Mouse (Mus musculus): Measurements from ENCODE around the gene Zfp683.
A peak's percentile ranks its signal among the peaks of the same experiment; 100 is the strongest.

Zfp683 gene

DNA sequence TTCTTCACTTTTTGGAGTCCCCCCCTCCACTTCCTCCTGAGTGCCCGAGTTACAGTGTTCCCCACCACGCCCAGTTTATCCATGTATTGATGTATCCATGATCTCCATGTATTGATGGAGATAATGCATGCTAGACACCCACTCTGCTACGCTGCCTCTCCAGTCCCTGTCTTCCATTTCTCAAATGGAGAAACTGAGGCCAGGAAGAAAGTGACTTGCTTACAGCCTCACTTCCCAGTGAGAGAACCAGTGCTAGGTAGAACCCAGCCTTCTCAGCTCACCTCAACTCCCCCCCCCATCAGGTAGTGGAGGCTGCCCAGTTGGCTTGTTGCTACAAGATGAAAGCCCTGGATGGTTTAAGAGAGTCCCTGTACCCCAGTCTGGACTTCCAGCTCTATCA is at the start of gene Zfp683:
Zfp683 (plus strand) TSS at position 301 of the 400 bp plus-strand sequence.
- DNase-seq = no peak

DNA sequence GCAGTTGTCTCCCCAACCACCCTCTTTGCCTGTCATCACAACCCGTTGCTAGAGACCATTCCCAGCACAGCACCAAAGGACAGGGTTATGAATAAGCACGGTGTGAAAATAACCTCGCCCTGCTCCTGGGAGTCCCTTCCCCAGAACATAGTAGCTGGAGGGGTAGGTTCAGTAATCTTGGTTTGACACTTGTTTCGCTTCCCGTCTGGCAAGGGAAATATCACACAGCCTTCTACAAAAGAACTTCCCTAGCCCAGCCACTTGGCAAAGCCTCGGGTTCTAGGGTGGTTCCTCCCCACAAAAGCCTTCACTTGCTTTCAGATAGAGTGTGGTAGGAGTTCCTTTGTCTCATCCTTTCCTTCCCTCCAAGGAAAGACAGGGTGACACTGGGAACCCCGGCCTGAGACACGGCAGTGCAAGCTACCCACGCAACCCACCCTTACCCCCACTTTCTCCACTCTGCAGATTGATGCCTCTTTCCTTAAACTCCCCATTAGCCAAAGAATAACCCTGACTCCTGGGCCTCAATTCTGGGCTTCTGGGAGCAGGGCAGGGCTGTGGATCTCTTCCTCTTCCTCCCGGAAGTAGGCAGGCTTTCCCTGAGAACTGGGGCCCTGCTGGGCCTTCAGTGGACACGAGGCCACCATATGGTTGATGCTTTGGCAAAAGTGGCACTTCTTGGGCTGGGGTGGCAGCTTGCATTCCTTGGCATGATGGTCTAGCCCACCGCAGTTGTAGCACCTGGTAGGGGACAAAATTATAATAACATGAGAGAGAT is 47.9 kb upstream of the Zfp683 start:
- DNase-seq = peak in 1 of 2 experiments; percentile 15

DNA sequence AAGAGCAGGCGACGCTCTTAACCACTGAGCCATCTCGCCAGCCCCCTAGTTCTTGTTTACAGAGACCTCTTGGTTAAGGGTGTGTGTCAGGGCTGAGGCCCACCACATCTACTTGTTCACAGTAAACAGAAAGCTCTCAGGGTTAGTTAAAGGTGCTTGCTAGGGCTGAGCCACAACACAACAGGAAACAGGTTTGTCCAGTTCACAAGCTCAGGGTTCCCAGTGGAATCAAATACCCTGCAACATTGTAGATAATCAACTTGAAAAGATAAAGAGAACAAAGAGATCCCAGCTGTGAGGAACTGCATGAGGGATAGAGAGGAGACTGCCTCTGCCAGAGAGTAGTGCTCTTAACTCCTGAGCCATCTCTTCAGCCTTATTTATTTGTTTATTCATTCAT is 46.8 kb upstream of the Zfp683 start:
- no peak for DNase-seq

DNA sequence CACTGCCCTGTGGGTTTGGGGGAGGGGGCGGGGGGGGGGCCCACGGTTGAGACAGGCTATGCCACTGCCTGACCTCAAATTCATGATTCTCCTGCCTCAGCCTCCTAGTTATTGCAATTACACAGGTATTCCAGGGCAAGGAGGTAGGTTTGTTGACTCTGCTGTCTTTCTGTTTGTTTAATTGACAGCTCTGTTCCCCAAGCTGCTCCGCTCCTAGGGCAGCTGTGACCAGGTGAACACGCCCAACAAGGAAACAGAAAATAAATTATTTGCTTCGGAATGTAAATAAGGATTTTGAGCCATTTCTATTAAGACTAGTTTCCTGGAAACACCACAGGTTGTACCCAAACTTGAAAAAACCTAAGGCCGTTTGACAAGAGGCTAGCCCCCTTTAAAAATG is 43.9 kb upstream of the Zfp683 start:
- DNase-seq = no peak

DNA sequence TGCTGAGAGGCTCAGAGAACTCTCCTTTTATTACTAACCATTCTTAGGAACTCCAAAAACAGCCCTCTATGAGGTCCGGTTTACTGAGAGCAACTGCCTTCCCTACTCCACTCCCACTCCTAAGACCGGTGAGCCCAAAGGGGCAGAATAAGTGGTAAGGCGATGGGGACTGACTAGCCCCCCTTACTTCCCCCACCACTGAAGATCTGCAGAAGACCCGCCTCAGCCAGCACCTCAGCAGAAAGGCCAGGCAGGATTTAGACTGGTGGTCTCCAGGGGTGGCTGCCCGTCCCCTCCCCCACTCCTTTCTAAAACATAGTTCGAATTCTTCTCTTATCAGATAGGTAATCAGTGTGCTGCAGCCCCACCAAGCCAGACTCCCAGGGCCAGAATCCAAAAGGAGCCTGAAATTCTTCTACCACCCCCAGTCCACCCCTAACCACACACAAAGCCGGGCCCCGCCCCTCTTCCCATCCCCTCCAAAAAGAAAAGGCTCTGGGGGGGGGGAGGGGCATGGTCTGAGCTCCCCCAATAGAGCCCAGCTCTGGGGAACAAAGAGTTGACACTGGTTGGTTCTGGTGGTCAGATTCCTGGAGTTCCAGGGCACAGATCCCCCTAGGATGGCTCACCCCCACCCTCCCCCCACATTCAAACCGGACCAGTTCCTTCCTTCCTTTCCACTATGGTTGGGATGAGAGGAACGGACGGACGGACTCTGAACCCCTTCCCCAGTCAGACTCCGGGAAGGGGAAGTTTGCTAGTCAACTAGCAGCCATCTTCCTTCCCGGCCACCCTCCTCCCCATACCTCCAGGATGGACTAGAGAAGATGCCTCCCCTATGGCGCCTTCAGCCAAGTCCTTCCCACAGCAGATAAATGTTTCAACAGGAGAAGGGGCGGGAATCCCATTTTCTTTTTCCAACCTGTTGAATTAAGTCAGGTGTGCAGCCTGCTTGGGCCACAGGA is 41.9 kb upstream of the Zfp683 start:
- DNase-seq = no peak

DNA sequence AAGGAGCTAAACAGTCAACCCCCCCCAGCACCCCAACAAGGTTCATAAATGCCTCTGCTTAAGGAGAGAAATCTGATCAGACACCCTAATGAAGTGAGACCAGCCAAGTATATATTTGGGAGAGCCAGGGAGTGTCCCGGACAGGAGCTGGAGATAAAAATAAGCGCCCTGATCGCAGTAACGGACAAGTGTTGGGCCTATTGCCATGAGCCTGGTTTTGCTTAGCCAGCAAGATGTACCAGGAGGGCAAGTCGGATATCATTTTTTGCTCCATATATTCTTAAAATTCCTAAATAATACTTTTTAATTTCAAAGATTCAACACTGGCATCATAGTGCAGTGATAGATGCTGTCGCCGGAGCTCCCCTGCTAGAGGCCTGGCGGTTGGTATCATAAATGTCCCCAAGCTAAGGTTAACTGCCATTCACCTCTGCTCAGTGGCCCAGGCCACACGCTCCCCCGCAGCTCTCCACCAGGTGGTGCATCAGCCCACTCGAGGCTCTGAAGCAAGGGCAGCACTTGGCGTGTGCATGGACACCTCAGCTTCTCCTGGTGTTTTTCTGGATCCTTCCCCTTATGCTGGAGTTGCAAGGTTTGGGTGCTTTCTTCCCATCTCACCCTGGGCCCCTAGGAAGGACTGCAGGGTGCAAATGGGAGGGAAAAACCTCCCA is 40.6 kb upstream of the Zfp683 start:
- no peak for DNase-seq

DNA sequence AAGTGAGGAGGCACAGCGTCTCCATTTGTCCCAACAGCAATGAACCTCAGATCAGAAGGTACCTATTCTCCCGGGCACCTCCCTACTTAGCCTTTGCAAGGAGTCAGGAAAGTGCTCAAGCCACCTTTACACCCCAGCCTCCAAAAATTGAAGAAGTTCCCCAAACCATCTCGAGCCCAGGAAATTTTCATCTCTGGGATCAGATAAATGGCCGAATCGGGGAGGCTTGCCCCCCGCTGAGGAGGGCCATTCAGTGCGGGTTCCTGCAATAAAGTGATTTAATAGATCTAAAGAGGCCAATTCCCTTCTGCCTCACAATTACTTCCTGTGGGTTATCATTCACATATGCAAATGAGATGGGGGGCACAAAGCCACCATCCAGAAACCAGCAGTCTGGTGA is 37.4 kb upstream of the Zfp683 start:
- DNase-seq = no peak

DNA sequence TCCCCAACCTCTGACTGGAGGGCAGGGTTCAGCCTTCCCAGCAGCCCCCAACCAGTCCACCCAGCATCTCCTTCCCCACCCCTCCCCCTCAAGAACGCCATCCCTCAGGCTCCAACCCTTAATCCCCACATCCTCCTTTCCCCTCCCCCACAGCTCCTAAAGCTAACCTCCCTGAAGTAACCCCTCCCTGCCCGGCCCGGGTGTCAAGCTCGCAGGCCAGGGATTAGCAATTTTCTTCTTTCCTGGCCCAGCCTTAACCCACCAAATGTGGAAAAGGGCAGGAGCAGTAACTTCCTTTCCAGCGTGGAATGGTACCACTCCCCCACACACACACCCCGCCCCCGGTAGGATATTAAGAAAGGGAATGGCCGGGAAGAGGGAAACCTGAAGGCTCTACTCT is 36.9 kb upstream of the Zfp683 start:
- no peak for DNase-seq

DNA sequence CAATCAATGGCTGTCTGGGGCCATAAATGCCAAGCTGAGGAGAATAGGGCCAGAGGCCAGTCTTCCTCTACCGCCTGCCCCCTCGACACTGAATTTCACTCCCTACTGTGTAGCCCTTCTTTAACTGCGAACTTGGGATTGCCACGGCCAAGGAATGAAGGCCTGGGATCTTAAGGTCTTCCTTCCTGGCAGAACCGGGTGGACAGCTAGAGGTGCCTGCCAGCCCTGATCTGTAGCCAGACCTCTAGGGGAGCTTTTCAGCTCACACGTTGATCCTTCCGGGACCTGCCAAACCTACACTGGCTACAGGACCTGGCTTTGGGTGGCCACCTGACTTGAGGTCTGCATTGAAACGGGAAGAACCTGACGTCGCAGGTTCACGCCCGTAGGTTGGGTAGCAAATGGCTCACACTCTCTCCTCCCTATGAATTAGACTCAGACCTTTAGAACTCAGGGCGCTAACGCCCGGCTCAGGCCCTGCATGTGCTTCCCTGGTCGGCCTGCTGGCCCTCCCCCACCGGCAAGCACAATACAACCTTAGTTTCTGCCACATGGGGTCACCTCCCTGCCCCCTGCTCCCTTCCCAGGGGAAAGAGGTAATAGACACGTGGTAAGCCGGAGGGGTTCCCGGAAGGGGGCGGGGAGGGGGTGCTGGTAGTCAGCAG is 36.3 kb upstream of the Zfp683 start:
- DNase-seq = no peak

DNA sequence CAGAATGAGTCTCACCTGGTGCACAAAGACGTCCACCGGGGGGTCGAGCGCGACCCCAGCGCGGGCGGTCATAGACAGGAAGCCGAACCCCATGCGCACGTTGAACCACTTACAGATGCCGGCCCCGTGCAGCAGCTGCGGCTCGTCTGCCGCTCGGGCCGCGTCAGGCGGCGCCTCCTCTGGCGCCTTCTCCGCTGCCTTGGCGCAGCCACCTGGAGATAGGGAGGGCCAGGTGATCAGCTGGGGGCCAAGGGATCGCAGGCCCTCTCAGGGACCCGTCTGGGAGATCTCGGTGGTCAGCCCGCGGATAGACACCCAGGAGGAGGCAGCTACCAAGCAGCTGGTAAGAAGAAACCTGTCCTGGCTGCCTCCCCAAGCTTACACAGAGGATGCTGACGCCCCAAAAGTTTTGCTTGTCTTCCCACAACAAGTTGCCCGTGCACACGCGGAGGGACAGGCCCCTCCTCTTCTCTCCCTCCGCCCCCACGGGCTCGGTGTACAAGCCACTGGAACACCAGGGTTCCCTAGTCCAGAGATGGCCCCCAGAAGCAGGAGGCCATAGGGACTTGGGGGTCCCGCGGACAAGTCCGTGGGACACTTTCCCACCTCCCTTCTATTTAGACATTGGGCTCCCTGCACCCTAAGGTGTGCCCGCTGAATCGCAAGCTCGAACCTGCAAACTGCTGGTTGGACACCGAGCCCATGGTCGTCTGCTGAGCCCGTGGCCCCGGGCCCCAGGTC is 35.4 kb upstream of the Zfp683 start:
- DNase-seq = no peak

DNA sequence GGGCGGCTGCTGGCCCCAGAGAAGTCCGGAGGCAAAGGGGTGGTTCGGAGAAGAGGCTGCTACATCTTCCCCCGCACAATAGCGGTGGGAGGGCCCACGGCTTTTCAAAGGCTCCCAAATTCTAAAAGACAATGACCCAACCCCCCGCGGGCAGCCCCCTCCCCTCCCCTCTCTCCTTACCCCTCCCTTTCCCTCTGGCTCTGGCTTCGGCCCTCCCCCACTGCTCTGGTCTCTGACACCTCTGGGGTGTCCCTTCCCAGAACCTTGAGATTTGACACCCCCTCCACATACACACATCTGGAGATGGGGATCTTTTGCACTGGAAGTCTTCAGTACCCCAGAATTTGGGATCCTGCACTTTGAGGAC is 34.9 kb upstream of the Zfp683 start, which contains the start of gene Lin28a:
Lin28a (minus strand) TSS at position 63 of the 367 bp plus-strand sequence.
- DNase-seq = no peak

DNA sequence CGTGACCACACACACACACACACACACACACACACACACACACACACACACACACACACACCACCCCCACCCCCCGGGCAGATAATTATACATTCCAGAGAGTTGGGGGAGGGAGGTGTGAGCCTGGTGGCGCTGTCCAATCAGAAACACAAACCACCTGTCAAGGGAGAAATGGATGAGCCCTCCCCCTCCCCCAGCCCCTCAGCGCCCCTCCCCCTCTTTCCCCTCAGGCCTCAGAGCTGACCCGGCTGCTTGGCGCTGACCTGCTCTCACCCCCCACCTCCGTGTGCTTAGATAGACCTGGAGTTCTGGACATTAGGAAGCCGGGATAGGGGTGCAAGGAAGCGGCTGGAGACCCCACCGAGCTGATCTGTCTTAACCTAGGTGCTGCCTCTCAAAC is 34.4 kb upstream of the Zfp683 start:
- no peak for DNase-seq

DNA sequence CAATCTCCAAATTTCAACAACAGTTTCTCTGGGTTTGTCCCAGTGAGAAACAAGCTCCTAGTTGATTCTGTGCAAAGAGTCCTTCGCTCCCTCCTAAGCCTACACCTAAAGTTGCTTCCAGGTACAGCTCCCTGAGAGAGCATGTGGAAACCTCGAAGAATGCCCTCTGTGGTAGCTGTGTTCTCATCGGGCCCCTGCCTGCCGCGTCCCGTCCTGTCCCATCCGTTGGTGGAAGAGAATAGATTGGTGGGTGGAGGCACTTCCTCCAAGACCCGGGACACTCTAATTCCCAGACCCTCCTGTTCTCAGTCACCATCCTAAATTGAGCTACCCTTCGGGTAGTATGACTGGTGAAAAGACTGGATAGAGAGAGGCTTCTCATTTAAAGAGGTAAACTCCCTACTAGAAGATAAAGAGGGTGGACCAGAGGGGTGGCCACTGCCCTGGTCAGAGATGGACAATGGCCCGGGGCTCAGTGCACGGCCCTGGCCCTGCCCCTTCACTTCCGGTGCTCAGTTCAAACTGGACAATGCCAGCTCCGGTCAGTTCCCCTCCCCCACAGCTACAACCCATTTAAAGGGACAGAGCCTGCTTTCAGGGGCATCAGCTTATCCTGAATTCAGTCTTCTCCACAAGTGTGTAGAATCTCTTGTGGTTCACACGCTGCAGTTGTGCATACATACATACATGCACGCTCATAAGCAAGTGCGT is 33.8 kb upstream of the Zfp683 start:
- no peak for DNase-seq

DNA sequence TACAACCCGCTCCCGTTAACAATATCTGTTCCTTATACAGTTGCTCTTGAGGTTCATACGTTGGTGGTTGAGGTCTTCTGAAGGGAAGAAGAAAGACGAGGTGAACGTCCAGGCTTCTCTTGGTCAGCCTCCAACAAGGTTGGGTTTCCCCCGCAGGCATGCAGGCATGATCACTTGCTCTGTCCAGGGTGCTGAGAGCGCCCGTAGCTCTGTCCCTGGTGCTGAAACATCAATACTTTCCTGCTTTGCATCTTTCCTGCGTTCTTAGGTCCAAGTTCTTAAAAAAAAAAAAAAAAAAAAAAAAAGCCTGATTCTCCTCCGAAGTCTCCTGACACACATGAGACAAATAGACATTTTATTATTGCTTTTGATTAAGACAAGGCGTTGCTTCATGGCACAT is 33.0 kb upstream of the Zfp683 start:
- peak; percentile 70 to 83 for DNase-seq

DNA sequence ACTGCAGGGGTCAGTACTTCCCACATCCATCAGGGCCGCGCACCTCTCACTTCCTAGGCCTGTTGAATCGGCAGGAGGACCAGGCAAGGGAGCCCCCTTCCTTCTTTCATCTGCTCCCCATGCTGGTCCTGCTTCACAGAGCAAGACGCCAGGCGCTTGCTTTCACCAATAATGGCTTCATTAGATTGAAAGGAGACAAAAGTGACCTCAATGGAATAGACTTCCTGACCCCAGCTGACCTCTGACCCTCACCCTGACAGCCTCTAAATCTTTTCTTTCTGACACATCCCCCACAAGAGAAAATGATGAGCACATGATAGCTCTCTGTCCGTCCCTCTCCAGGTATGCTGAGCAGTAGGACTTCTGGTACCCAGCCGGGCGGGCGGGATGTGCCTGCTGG is 27.8 kb upstream of the Zfp683 start:
- DNase-seq = no peak

DNA sequence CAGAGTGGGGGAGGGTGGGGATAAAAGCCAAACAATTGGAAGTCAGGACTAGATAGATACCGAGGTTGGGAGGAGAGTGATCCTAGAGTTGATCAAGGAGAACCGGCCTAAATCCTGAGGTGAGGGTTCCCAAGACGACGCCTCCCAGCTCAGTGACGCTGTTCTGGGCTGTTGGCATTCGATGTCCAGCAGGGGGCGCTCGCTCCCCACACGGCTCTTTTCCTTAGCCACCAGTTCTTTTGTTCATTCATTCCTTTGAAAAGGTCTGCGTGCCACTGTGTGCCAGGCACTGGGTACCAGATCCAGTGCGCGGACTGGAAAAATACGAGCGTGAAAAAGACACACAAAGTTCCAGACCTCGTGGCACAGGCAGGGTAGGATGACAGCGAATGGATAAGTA is 17.7 kb upstream of the Zfp683 start:
- peak; percentile 67 to 80 for DNase-seq

DNA sequence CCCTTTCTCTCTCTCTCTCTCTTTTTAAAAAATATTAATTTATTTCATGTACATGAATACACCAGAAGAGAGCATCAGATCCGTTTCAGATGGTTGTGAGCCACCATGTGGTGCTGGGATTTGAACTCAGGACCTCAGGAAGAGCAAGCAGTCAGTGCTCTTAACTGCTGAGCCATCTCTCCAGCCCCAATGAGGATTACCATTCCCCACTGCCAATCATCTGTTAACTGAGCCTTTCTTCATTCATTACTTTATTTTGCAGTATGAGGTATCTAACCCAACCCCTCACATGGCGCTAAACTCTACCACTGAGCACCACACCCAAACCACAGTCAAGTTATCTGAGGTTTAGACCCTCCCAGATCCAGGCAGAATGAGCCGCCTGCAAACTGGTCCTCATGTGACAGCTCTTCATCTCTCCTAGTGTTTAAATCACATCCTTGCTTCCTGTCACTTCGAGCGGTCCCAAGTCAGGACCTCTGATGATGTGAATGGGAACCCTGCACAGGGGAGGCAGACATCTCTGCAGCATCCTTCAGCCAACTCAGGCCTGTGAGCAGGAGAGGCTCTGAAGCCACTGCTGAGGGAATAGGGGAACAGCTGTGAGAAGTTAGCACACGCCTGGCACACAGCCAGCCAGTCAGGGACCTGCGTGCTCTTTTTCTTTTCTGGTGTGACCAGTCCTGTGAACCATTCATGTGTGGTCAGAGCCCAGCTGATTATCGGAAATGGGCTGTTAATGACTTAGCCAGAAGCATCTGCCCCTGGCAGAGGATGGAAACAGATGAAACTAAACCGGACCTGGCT is 12.1 kb upstream of the Zfp683 start:
- DNase-seq = peak; percentile 37 to 67

DNA sequence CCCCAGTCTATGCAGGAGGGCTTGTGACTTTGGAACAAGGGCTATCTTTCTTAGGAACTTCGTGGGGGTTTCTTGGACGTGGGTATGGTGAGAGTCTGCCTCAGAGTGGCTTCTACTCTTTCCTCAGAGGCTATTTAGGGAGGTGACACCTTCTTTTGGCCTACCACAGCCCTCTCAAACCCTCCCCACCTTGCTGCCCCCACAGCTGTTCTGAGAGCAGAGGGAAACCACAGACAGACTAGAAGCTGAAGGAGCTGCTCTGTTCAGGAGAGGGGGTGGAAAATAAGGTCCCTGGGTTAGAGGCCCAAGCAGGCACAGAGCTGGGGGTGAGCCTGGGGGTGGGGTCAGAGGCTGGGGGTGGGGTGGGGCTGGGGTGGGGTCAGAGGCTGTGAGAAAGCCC is 10.6 kb upstream of the Zfp683 start:
- no peak for DNase-seq

DNA sequence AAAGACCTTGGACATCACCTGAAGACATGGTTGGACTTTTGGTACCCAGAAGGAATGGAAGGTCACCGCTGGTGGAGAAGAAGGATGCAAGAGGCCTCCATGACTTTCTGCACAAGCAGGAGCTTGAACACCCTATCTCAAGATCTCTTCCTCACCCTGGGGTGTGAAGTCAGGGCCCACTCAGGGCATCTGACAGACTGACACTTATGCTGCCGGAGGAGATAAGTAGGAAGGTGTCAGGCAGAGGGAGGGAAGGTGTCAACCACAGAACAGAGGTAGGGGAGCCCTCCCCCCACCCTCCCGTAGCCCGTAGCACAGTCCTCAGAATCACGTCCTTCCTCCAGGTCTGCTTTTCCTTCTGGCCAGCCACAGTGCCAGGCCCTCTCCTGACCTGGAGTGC is 6.0 kb upstream of the Zfp683 start:
- no peak for DNase-seq

DNA sequence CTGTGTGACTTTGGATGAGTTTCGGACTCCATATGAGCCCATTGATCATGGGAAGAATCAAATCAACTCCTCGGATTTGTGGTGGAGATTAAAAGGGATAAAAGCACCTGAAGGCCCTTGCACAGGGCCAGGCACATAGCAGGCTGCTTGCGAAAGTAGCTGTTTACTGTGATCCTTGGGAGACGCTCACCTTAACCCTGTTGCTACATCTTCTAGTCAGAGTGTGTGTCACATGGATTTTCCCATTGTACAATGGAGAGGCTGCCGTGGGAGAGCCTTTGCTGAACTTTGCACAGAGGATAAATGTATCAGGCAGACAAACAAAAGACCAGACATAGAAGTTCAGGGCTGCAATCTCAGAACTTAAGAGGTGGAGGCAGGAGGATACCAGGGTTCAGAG is 1.7 kb upstream of the Zfp683 start:
- DNase-seq = no peak

DNA sequence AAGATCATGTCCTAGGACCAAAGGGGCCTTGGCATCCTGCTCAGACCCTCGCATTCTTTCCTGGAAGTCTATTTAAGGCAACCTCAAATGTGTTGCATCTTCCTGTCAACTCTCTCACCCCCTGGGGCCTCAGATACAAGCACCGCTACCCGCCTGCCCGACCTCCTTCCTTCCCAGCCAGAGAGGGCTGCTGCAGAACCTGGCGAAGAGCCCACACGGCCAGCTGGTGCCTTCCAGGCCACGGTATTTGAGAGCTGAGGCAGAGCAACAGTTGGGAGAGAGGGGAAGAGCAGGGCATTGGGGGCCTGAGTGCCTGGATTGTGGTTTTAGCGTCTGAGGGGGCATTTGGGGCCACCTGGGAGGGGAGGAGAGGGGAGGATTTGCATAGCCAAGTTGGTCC is 1.1 kb upstream of the Zfp683 start:
- peak; percentile 33 to 76 for DNase-seq

All from lung, postnatal 4 days (tissue).